Mouse (Mus musculus) liver (tissue): ENCODE measurements around the gene Dnajb3.
"Not testable (repeated sequence)": the region's sequence is repeated elsewhere in the genome, so short reads cannot be mapped to it uniquely, and the experiment has no call there.

Experiments
- DNase-seq: peaks from one replicate; pipeline ENCODE4 v3.0.0-alpha.2; 2020; ENCODE audit warnings: mixed read lengths

Dnajb3 gene

DNA sequence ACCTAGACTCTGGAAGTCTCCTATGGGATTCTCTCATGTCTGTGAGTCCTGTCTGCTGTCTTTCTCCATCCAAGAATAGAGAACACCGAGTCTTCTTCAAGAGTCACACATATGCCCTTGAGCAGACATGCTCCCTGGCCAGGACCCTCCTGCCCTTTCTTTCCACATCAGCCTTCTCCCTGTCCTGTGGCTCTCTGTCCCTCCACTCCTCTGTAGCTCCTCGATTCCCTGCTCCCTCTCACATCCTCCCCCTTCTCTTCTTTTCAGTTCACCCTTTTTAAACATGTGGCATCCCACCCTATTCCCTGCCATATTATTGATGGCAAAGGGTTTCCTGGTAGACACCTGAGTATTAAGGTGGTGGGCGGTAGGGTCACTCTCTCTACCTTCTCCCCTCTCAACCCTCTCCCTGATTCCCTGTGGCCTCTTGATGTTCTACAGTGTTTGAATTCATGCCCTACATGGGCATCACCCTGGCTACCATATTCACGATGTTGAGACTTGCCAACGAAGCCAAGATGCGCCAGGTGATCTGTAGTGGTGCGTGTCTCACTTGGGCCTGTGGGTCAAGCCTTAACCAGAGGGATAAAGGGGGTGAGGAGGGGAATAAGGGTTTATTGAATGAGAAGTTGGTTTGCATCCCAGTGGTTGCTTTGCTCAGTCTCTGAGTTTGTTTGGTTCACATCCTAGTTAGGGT, 26.4 kb upstream of the Dnajb3 start:
- DNase-seq, result no peak

DNA sequence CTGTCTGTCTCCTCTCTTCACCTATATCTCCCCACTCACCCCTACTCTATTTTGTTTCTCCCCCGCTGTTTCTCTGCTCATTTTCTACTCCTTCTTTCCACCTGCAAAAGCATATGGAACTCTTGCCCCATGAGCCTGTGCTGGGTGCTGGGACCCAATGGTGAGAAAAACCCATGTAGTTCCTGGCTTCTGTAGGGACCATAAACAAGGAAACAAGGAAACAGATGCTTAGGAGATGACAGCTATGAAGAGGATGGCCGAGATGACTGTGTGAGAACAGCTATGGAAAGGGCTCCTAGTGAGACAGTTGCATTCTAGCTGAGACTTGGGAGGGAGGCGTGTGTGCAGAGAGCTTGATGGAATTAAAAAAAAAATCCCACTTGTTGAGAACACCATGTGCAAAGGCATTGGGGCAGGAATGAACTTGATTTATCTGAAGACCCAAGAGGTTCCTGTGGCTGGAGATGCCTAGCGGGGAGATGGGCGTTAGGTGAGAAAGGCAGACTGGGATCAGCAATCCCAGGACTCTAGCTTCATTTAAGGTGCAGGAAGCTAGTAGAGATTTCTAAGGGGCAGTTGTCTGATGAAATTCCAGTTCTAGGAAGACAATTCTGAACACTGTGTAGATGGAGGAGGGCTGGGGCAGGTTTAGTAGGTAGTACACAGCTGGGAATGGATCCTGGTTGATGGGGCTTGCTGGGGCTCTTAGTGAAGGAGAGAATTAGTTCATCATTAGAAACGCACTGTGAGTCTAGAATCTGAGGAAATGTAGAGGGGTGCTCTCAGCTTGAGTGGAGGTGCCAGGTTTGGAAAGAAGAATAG, 25.6 kb upstream of the Dnajb3 start:
- no peak for DNase-seq

DNA sequence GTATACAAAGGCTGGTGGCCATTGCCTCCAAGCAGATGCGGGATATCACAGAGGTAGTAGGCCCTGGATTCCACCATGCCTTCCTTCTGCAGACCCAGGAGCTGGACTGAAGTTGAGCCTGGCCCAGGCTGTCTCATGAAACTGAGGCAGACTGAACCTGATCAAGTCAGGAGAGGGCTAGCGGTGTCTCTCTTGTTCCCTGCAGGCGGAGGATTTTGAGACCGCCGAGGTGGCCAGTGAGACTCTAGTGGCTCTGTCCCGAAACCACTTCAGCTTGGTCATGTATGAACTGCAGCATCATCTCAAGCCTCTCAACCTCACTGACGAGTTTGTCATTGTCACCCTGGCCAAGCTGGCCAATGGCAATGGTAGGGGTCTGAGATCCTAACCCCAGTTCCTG, 24.8 kb upstream of the Dnajb3 start:
- no peak for DNase-seq

DNA sequence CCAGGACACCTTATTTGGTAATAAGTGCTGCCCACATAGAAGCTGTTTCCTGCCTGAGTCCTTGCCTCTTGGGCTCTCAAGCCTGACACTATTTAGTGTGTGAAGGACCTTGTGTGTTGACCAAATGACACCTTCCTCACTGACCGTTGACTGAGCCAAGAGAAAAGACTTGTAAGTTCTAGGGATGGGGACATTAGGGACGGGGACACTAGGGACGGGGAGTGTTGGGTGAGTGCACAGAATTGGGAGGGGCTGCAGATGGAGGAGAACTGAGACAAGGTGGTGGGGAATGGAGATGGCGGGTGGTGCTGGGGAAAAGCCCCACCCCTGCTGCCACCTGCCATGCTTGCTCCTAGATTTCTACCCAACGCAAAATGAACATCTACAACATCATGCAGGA, 24.4 kb upstream of the Dnajb3 start:
- no peak for DNase-seq

DNA sequence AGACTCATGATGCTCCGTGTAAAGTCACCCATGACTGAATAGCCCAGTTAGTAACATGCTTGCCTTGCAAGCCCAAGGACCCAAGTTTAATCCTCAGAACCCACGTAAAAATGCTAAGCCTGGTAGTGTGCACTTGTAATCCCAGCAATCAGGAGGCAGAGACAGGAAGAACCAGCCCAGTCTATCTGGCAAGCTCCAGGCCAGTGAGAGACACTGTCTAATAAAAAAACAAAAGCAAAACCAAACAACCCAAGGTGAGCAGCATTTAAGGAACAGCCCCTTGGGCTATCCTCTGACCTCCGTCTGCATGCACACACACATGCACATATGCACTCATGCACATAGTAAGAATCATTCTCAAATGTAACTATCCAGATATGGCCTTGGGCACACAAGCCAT, 24.0 kb upstream of the Dnajb3 start:
- no peak for DNase-seq

DNA sequence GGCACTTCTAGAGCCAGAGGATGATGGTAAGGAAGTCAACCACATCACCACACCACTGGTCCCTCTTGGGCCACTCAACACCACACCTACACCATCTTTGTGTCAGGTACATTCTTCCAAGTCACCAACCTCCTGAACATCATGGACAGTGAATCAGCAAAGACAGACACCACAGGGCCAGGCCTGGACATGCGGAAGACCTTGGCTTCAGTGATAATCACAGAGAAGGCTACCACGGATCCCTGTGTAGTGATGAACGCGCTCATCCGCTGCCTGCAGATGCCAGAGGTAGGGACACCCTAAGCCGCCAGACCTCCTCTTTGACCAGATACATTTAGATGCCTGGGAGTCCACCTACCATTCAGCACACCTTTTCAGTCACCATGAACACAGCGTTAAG, 22.5 kb upstream of the Dnajb3 start:
- no peak for DNase-seq

DNA sequence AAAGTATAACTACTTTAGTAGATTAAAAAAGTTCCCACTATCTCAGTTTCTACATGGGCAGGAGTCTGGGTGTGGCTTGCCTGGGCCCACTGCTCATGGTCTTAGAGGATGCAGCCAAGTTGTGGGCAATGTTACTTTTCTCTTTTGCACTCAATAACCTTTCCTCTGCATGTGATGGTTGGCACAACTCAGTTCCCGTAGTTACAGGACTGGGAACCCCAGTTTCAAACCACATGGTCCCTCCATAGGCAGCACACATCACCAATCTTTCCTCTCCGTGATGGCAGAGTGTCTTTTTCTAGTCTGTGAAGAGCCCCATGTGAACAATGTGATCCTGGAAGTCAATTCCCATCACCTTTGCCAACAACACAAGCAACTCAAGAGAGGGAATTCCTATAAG, 21.9 kb upstream of the Dnajb3 start:
- DNase-seq, result no peak

DNA sequence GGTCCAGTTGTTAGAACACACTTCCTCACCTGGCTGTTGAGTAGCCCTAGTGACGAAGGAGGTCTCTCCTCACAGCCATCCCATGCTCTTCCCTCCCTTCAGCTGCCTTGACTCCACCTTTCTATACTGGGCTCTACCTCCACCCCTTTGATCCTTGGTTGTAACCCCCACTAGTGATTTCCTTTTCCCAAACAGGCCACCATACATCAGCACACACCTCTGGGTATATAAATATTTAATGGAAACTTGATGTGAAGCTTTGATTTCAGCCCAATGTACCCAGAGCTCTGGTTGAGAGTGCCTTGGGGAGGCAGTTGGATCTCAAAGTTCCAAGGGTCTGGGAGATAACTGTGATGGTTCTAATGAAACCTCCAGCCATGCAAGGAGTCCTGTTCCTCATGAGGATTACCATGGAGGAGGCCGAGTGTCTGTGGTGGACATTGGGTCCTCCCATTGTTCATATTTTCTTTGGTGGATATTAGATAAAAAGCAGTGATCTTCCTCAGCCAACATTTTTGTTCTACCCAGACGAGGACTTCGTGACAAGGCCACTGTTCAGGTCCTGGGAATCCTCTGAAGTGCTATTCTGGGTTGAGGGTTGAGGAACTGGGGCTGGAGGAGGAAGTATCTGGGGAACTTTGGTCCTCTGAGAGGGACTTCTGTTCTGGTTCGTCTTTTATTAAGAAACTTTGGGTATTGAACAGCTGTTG, 21.2 kb upstream of the Dnajb3 start, which contains the start of gene Mroh2a:
Gene Mroh2a (plus strand): TSS at position 317 of the 710 bp plus-strand sequence.
- DNase-seq, result no peak

DNA sequence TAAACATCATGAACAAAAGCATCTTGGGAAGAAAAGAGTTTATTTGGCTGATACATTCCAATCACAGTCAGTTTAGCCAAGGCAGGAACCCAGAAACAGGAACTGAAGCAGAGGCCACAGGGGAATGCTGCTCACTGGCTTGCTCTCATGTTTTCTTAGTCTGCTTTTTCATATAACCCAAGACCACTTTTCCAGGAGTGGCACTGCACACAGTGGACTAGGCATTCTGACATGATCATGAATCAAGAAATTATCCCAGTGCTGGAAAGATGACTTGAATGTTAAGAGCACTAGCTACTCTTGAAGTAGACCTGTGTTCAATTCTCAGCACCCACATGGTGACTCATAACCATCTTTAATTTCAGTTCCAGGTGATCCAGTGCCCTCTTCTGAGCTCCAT, 20.2 kb upstream of the Dnajb3 start:
- no peak for DNase-seq

DNA sequence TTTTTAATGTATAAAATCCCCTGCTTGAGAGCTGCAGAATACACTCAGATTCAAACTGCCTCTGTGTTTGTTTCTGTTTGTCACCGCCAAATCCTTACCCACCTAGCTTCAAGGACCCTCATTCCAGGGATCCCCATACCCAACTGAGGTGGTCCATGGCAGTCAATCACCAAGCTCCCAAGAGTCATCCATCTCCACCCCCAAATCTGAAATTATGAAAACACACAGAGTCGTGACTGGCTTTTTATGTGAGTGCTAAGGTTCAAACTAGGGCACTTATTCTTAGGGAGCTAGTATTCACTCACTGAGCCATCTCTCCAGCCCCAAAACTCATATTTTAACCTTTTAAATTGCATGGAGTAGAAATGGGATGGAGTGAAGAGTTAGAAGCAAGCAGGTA, 19.7 kb upstream of the Dnajb3 start:
- not testable (repeated sequence) for DNase-seq

DNA sequence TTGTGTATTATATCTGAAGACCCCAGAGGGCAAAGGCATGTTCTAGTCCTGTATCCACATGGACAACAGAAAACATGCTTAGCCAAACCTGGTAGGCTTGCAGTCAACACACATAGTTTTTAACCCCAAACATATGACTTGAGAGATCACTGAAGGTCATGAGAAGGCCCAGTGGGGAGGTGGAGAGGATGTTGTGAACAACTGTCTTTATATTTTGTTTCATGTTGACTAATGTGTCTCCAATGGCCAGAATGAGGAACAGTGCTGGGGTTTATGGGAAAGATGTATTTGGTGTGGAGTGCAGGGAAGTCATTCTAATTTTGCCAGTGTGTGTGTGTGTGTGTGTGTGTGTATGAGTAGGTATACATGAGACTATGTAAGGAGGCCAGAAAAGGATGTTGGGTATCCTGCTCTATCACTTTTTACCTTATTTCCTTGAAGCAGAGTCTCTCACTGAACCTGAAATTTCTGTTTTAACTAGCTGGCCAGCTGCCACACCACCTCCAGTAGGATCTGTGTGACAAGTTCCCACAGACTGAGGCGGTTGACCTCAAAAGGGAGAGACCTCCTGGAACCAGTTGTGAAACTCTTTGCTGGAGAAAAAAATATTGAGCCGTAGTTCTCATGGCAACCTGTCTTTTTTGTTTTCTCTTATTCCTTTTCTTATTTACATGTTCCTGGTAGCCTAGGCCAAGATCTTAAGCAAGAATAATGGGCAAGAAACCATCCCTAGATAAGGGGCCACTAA, 18.6 kb upstream of the Dnajb3 start:
- no peak for DNase-seq

DNA sequence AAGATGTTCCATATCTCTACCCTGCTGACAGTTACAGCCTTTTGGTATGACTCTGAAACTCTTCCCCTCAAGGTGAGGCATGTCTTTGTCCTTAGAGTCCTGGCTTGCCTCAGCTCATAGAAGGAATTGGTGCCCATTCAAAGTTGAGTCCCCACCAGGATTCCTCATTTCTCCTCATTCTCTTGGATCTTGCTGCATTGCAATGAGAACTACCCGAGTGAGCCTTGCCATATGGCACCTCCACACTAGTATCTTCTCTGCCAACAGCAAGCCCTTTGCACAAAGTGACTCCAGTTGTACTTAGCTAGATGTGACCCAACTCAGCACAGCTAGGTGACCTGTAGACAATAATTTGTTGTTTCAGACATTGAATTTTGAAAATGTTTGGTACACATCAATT, 18.0 kb upstream of the Dnajb3 start:
- DNase-seq, result no peak

DNA sequence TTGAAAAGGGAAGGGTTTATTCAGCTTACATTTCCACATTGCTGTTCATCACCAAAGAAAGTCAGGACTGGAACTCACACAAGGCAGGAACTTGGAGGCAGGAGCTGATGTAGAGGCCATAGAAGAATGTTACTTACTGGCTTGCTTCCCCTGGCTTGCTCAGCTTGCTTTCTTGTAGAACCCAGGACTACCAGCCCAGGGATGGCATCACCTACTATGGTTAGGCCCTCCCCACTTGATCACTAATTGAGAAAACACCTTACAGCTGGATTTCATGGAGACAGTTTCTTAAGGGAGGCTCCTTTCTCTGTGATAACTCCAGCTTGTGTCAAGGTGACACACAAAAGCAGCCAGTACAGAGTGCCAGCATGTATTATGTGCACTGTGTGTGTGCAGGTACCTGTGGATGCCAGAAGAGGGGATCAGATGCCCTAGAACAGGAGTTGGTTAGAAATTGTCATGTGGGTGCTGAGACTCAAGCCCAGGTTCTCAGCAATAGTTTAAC, 17.5 kb upstream of the Dnajb3 start:
- DNase-seq, result not testable (repeated sequence)

DNA sequence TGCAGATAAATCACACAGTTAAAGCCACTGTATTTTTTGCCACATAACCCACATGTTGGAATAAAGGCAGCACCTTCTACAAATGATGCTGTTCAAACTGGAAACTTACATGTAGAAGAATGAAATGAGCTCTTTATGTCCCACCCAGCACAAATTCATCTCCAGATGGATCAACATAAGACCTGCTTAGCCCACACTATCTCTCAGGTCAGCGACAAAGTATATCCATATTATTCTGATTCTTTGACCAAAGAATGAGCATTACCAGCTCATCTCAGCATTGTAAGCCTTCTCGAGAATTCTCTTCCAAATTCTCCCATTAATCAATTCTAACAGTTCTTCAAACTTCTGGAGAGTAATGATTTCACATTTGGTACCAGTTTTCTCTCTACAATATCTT, 16.6 kb upstream of the Dnajb3 start:
- no peak for DNase-seq

DNA sequence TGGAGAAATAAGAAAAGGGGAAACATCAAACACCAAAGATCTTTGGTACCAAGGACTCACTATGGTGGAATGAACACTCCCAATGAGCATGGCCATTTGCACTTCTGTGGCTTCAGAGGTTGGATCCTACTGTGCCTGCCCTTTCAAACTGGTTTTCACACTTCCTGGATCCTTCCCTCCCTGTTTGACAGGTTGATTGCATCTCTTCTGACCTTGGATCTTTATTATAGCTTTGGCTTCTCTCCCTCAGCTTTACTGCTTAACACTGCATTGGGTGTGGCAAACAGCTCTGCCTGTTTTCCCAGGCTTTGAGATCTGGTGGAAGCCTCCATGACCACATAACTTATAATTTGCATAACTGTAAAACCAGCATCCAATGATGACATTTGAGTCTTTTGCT, 14.8 kb upstream of the Dnajb3 start:
- DNase-seq, result no peak

DNA sequence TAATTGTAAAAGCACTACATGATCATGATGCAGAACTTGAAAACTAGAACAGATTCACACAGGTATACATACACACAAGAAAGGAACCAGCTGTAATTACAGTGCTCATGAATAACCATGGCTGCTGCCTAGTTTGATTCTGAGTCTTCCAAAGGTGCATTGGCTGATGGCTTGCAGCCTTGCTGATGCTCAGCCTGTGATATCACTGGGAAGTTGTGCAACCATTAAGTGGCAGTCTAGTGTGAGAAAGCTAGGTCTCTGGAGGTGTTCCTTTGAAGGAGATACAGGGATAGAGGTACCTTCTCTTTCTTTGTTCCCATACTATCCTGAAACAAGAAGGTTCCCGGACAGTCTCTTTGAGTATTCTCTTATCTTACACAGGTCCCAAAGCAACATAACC, 13.5 kb upstream of the Dnajb3 start:
- no peak for DNase-seq

DNA sequence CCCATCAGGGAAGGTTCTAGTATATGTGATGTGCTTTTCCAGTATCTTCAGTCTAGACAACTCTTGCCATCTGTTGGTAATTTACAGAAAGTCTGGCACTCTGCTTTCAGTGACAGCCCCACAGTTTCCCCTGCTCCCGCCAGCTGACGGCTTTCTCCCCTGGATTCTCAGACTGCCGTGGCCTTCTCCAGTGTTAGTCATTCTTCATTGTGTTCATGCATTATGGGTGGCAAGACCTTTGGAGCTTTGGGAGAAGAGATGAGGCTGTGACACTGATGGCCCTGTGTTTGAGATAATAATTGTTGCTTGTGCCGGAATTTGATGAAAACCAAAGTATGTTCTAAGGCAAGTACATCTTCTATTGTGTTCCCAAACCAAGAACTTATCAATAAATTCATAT, 13.0 kb upstream of the Dnajb3 start:
- DNase-seq, result no peak

DNA sequence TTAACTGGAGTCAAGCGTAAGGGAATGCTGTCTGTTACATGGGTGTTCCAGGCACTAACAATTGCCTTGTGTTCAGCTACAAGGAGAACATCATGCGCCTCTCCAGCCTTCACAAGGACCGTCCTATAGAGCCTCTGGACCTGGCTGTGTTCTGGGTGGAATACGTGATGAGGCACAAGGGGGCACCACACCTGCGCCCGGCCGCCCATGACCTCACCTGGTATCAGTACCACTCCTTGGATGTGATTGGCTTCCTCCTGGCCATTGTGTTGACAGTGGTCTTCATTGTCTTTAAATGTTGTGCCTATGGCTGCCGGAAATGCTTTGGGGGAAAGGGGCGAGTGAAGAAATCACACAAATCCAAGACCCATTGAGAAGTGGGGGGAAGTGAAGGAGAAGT, 12.5 kb upstream of the Dnajb3 start:
- no peak for DNase-seq

DNA sequence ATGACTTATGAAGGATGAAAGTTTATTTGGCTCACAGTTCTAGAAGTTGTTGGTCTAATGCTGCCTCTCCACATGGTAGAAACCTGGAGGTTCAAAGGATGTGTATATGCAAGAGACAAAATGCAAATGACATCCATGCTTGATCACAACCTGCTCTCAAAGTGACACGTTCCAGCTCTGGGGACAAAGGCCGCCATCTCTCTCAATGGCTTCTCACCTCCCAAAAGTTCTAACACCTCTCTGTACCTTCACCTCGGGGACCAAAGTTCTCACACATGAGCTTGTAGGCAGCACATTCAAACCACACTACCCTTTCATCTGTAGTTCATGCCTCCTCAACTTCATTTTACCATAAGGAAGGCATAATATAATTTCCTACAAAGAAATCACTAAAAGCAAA, 12.0 kb upstream of the Dnajb3 start:
- DNase-seq, result no peak

DNA sequence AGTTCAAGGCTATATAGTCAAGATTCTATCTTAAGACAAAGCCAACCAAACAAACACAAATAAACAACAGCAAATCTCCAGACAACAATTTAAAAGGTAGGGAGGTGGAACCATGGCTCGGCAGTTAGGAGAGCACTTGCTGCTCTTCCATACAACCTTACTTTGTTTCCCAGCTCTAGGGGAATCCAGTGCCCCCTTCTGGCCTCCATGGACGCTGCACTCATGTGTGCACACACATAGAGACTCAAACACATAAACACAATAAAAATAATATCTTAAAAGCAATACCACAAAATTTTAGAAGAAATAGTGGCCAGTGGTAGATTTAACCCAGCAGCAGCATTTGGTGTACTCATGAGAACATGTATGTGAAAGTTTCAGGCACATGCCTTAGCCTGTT, 11.6 kb upstream of the Dnajb3 start:
- DNase-seq, result no peak

DNA sequence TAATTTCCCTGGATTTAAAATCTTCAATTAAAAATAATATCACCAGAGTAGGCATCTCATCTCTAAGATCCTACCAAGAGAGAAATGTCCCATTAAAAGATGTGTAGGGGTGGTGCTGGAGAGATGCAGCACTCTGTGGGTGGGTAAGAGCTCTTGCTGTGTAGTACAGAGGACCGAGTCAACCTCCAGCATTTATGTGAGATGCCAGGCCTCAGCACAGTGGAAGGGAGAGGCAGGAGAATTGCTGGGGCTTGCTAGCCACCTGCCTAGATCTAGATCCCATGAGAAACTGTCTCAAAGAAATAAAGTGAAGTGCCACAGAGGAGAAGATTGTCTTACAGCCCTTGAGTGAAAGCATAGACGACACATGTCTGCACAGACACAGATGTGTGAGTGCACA, 11.0 kb upstream of the Dnajb3 start:
- no peak for DNase-seq

DNA sequence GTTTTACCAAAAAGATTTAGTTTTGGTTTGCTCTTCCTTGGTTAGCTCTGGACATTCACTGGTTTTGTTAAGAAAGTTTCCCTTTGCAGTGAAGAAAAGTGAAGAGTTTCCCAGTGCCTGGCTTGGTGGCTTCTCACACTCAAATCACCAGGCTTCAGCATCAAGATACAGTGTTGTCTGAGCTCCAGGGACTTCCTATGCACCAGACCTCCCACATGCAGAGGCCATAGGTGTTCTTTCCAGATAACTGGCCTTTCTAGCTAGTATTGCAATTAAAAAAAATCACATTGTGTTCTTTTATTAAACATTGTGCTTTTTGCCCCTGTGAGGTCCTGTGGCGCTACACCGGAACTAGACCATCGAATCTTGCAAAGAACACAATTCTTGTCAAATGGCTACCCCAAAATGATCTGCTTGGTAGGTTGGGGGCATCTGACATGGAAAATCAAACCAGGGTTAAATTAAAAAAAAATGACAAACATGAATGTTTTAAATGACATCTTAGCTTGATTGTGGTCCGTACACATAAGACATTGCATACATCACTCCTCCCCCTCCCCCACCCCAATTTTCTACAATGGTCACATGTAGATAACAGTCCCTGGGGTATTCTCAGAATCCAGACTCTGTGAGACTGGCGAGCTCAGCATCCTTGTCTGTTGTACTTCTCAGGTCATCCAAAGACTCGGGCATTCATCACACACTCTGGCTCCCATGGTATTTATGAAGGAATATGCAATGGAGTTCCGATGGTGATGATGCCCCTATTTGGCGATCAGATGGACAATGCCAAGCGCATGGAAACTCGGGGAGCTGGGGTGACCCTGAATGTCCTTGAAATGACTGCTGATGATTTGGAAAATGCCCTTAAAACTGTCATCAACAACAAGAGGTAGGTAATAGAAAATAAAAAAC, 10.1 kb upstream of the Dnajb3 start:
- peak; percentile 17 for DNase-seq
